Mouse (Mus musculus) left cerebral cortex, adult 2 months (tissue): Measurements from ENCODE around the gene Pde3a. TPM values are rescaled to one million over a fixed set of nuclear protein-coding genes. Genes with fewer than 3 reads are reported as not detected.
A peak's percentile ranks its signal among the peaks of the same experiment; 100 is the strongest.

Source experiments
- DNase-seq, 2 experiments: peaks; one replicate each; pipeline ENCODE4 v3.0.0; 2021 to 2022; ENCODE audit warnings: low spot score in 2 of 2, mixed read lengths in 1 of 2; ENCODE audit errors: extremely low spot score in 1 of 2
- H3K27ac ChIP-seq: fragments of 200-600 bp; 2 replicates; pipeline ENCODE4 v1.8.1; 2022
- H3K4me3 ChIP-seq: fragments of 200-600 bp; 2 replicates; pipeline ENCODE4 v1.8.1; 2022
- CTCF ChIP-seq: fragments of 200-600 bp; IDR thresholded peaks from 2 replicates; pipeline ENCODE4 v1.8.1; 2022; ENCODE audit warnings: antibody characterized with exemption, mild to moderate bottlenecking, moderate library complexity
- intact Hi-C: fragments of 180-260 bp; cut with DNase I; formaldehyde crosslinking; loops from one replicate; pipeline ENCODE4 v1.15.1; 2025
- total RNA-seq, 2 experiments: library from RNA; stranded (reverse); gene quantifications; 2 replicates each; pipeline ENCODE4 v1.2.3; 2021

Pde3a gene
- total RNA-seq, 2 experiments from 2014 or later, result 1.4 to 1.8 TPM

DNA sequence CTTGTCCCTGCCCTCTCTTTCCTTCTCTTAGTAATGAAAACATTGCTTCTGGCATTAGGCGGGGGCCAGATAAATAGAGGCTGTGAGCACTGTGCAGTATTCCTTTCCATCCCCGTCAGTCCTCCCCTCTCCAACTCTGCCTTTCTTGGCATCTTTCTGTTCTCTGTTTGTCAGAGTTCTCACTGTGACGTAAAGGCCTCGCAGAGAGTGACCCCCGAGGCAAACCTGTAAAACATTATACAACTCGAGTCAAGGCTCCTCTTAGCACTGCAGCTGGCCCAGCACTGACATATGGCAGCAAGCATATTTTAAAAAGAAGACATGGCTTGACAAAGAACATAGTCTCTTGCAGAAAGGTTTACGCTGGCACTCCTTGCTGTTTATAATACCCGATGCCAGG lies 132.4 kb downstream of the Pde3a start:
- H3K27ac ChIP-seq, result no peak overlapping the region
- intact Hi-C loops, result no loop called here
- DNase-seq, result no peak
- TF ChIP-seq CTCF, result no peak
- H3K4me3 ChIP-seq, result no peak overlapping the region

DNA sequence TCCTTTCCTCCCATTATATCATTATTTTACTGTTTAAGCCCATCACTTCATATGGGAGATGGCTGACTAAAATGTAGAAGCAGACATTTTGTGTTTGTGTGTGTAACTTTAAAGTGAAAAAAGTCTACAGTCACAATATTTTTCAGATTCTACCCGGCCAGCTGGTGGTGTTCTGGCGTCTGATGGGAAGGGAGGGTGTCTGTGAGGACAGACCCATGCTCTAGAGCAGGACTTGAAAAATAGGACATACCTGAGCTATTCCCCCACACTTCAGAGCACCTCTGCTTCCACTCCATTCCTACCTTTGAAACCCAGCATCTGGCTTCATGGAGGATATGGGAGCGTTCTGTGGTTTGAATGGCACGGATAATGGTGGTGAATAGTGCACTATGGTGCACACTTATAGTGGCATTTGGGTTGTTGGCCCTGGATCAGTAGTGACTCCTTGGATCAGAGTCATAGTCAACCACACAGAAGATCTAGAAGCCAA lies 132.9 kb downstream of the Pde3a start:
- DNase-seq, result no peak
- Histone ChIP-seq H3K4me3 (no peak overlapping the region), H3K27ac (no peak overlapping the region)
- TF ChIP-seq CTCF, result no peak
- intact Hi-C loops, result no loop called here

DNA sequence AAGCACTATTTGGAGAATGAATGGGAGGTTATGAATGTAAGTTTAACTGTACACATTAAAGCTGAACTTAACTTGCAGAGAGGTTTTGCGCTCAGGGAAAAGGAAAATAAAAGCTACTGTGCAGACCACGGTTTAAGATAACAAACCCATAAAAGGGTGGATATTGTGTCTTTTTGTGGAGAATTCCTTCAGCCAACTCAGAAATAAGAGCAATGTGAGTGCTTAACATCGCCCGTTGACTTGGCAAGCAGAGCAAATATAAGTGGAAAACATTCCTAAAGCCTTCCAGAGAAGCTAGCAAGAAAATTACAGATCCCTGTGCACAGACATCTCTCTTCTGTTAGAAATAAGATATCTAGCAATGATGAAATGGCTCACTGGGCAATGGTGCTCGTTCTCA lies 139.0 kb downstream of the Pde3a start:
- no peak for TF ChIP-seq CTCF
- Histone ChIP-seq H3K4me3 (no peak overlapping the region), H3K27ac (no peak overlapping the region)
- intact Hi-C loops, result no loop called here
- DNase-seq, result no peak

DNA sequence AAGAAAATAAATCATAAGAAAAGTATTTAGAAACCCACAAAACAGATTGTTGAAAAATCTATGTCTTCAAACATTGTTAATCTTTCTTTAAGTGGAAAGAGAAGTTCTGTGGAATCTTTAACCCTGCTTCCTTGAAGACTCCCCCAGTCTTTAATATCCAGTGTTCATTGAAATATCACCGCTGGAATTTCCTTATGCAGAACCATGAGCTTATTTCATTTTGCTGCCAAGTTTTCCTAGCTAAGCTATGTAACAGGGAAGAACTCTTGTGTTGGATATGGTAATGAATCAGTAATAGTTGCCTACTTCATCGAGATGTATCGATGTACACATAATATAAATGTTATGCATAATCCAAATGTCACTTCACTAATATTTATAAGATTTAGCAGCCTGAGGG lies 146.9 kb downstream of the Pde3a start:
- intact Hi-C loops, result no loop called here
- H3K4me3 ChIP-seq, result no peak overlapping the region
- DNase-seq, result no peak
- TF ChIP-seq CTCF, result no peak
- no peak overlapping the region for H3K27ac ChIP-seq

DNA sequence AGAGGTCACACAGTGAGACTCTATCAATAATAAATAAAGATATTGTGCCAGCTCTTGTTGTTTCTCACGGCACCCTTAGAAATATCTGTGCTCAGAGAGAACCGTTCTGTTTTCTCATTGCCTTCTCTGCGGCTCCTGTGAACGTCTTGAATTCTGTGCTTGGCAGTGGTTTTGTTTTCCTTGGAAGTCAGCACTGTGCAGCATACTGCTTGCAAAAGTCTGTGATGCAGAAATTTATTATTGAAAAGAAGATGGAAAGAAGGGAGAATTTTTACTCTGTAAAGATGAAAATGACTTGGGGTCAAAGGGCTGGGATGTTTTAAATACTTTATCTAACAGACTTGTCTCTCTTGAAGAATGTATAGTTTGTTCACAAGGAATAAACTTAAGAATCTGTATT lies 150.3 kb downstream of the Pde3a start:
- H3K4me3 ChIP-seq, result no peak overlapping the region
- no peak for DNase-seq
- H3K27ac ChIP-seq, result no peak overlapping the region
- intact Hi-C loops, result no loop called here
- no peak for TF ChIP-seq CTCF

DNA sequence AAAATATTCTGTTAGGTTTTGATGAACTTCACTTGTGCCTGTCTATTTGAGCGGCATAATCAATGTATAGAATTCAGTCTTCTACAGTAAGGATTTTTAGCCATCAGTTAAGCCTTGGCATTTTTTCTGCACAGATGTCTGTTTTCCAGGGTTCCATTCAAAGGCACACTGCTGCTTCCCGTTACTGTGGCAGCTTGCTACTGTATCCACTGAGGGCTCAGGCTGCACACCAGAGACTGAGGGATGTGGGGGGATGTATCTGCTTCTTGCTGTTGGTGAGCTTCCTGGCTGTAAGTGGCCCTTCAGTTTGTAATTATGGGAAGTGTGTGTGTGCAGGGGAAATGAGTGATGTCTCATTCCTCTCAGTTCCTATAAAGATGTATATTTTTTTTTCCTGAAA lies 154.9 kb downstream of the Pde3a start:
- no peak for TF ChIP-seq CTCF
- no peak overlapping the region for H3K4me3 ChIP-seq

DNA sequence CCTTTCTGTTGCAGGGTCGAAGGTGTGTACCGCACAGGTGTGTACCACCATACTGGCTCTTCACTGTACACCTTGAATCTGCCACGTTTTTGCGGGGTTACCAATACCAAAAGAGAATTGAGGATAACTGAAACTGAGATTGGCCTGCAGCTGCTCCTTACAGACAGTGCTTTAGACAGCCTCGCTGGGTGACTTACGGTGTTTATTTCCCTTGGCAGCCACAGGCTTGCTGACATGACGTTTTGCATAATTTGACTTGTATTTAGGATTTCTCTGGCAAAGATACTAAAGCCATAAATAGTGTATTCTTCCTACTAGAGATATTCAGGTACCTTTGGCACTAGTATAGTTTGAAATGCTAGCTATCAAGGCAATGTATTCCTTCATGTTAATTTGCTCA lies 155.6 kb downstream of the Pde3a start:
- intact Hi-C loops, result no loop called here

More for the DNA sequence above, 154.9 kb downstream of the Pde3a start:
- intact Hi-C loops, result no loop called here
- H3K27ac ChIP-seq, result no peak overlapping the region
- DNase-seq, result no peak

DNA sequence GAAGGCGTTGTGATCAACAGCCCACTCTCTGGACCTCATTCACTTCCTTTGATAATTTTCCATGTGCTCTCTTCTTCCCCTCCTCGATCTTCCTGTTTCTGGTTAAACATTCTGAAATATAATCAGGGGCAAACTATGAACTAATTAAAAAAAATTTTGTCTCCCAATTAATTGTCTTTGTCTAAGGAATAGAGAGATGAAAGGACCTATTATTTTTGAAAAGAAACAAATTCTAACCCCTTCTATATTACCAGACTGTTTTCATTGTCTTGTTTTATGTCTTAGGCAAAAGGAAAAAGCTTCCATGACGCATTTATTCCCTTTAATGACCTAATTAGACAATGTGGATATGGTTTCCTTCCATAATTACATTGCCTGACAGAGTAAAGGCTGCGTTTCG lies 156.4 kb downstream of the Pde3a start:
- TF ChIP-seq CTCF, result no peak
- Histone ChIP-seq H3K27ac (no peak overlapping the region), H3K4me3 (no peak overlapping the region)
- DNase-seq, result no peak
- intact Hi-C loops, result no loop called here

More for the DNA sequence above, 155.6 kb downstream of the Pde3a start:
- TF ChIP-seq CTCF, result no peak
- Histone ChIP-seq H3K27ac (no peak overlapping the region), H3K4me3 (no peak overlapping the region)
- DNase-seq, result no peak

DNA sequence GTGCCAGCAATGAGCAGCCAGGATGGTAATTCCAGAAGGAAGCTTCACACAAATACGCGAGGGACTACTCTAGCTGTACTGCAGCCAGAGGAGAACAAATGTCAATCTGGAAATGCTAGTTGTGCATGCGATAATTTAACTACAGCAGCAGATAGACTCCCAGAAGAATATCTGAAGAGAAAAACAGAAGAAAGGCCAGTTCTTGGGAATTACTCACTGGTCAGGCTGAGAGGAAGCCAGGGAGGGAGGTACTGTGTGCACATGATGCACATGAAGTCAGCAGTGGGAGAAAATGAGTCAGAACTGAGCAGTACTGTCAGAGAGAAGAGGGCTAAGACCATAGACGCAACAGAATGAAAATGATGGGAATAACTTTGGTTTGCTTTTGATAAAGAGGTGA lies 159.7 kb downstream of the Pde3a start:
- intact Hi-C loops, result no loop called here
- Histone ChIP-seq H3K4me3 (no peak overlapping the region), H3K27ac (no peak overlapping the region)
- no peak for TF ChIP-seq CTCF
- no peak for DNase-seq

DNA sequence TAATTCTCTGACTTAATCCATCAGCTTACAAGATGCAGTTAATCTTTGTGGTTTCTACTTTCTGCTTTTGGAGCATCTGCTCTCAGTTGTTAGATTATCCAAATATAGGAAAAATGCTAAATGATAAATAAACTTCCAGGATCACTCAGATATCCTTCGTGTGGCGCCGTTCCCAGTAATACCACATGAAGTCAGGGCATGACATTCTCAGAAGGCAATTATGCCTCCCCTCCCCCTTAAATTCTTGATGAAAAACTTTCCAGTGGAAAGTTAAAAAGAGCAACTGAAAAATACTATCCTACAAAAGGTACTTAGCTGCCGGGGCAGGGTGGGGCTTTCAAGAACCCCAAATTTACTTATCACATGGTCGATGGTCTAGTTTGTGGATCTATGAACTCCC lies 161.8 kb downstream of the Pde3a start:
- no peak for TF ChIP-seq CTCF
- no peak for DNase-seq
- no peak overlapping the region for H3K4me3 ChIP-seq
- H3K27ac ChIP-seq, result no peak overlapping the region
- intact Hi-C loops, result no loop called here

DNA sequence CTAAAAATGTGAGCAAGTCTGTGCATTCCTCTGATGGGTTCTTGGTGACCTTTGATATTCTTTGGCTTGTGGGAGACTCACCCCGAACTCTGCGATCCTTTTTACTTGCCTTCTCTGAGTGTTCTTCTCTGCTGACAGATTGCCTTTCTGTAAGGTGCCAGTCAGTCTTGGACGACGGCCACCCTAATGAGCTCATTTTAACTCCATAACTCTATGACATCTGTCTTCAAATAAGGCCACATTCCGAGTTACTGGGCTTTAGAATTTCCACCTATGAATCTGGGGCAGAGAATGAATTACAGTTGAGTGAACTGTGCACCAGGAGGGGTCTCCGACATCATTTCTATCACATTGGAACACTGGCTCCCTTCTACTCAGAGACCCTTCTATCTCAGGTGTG lies 176.0 kb downstream of the Pde3a start:
- no peak for DNase-seq
- no peak for TF ChIP-seq CTCF
- intact Hi-C loops, result no loop called here
- H3K27ac ChIP-seq, result no peak overlapping the region
- H3K4me3 ChIP-seq, result no peak overlapping the region

DNA sequence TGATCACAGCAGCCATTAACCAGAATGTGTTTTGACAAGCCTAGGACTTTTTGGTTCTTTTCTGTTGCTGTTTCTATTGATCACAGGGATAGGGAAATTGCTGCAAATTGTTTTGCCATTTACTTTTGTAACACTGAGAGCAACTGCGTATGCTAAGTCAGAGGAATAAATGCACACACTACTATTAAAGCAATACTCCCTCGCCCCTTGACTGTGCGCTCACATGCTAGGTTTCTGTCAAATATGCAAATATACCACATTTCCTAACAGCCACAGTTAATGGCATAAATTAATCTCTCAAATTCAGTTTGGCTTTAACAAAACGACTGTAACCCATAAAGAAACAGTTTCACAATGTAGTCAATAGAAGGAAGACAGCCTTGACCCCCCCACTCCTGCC lies 179.5 kb downstream of the Pde3a start:
- TF ChIP-seq CTCF, result no peak
- intact Hi-C loops, result no loop called here
- Histone ChIP-seq H3K27ac (no peak overlapping the region), H3K4me3 (no peak overlapping the region)
- DNase-seq, result no peak

DNA sequence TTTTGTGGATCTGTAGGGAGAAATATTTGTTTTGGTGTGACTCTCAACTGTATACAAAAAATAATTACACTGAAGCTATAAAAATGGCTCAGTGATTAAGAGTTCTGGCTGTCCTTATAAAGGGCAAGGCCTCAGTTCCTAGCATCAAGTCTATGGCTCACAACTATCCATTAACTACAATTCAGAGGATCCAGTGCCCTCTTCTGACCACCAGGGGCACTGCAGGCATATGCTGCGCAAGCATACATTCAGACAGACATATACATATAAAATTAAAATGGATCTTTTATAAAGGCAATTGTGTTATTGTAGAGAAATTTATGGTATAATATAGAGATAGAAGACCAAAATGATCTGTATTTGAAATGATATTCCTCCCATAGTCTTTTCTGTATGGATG lies 181.1 kb downstream of the Pde3a start:
- TF ChIP-seq CTCF, result peak; percentile 40
- Histone ChIP-seq H3K27ac (no peak overlapping the region), H3K4me3 (no peak overlapping the region)
- DNase-seq, result no peak
- intact Hi-C loops, result no loop called here
